8 mouse cellular contexts compared by ENCODE assay signal in genomic region chr19:45007021-45007420, GRCm38 (mm10). TPM values are rescaled to one million over a fixed set of nuclear protein-coding genes. Genes with fewer than 3 reads are reported as not detected.
DNase-seq lines count a peak whose midpoint lies in the region; ATAC-seq and TF ChIP-seq lines count a peak whose summit lies in the region.

No protein-coding gene starts in this region.

- DNase-seq in kidney, adult 9 months = no peak
- no peak for DNase-seq in midbrain, postnatal 0 days (ENCODE audit: low spot score)
- DNase-seq in embryo, embryonic 10 days (ENCODE audit: low spot score) = no peak
- DNase-seq in testis, postnatal 10 days (ENCODE audit: low spot score) = no peak

- peak overlapping the region; percentile 86 for H3K4me2 ChIP-seq in kidney, embryonic 16.5 days (replicated peaks; ENCODE audit: low read depth, low read length)
- H3K4me2 ChIP-seq in hindbrain, embryonic 15.5 days = peak overlapping the region; percentile 95
- peak overlapping the region; percentile 89 for H3K4me2 ChIP-seq in midbrain, postnatal 0 days (ENCODE audit: low read depth, low read length, poor library complexity, severe bottlenecking)

- 38% methylated on average over 17 of the region's 17 CpGs for WGBS in kidney, embryonic 16.5 days
- 43% methylated on average over 17 of the region's 17 CpGs for WGBS in hindbrain, embryonic 15.5 days
- WGBS in midbrain, postnatal 0 days = 47% methylated on average over 17 of the region's 17 CpGs

- no peaks in the 10 kb centered on the region for H3K9me3 ChIP-seq in kidney, embryonic 16.5 days (ENCODE audit: low read length)
- H3K9me3 ChIP-seq in hindbrain, embryonic 15.5 days = no peaks in the 10 kb centered on the region
- H3K9me3 ChIP-seq in midbrain, postnatal 0 days (ENCODE audit: low read length) = no peaks in the 10 kb centered on the region

- no peak for TF ChIP-seq CTCF in midbrain, postnatal 0 days (IDR thresholded peaks at IDR 0.05)

- peaks cover 32% of the 10 kb centered on the region for H3K36me3 ChIP-seq in kidney, embryonic 16.5 days (ENCODE audit: insufficient read depth, low read length)
- peaks cover 26% of the 10 kb centered on the region for H3K36me3 ChIP-seq in hindbrain, embryonic 15.5 days
- H3K36me3 ChIP-seq in midbrain, postnatal 0 days (ENCODE audit: insufficient read depth, low read length) = peaks cover 29% of the 10 kb centered on the region

- H3K4me3 ChIP-seq in kidney, embryonic 16.5 days (ENCODE audit: low read length) = peak overlapping the region; percentile 97
- peak overlapping the region; percentile 99 for H3K4me3 ChIP-seq in brown adipose tissue, adult 24 weeks (ENCODE audit: insufficient read depth, low read depth, low read length)
- H3K4me3 ChIP-seq in hindbrain, embryonic 15.5 days = peak overlapping the region; percentile 100
- H3K4me3 ChIP-seq in midbrain, postnatal 0 days (ENCODE audit: low read depth, low read length) = peak overlapping the region; percentile 68

- peak overlapping the region; percentile 90 for H3K9ac ChIP-seq in kidney, embryonic 16.5 days (replicated peaks; ENCODE audit: low read length)
- peak overlapping the region; percentile 72 for H3K9ac ChIP-seq in hindbrain, embryonic 15.5 days
- peak overlapping the region; percentile 75 for H3K9ac ChIP-seq in midbrain, postnatal 0 days (replicated peaks; ENCODE audit: low read length, poor library complexity, severe bottlenecking)

- no peak for ATAC-seq in kidney, embryonic 16.5 days (ENCODE audit: low FRiP score, low TSS enrichment)
- no peak for ATAC-seq in hindbrain, embryonic 15.5 days (ENCODE audit: low FRiP score, low read depth)
- ATAC-seq in midbrain, postnatal 0 days (ENCODE audit: low FRiP score) = no peak
- no peak for ATAC-seq in megakaryocyte progenitor cell, adult 5-6 weeks (replicated peaks; ENCODE audit: poor library complexity)

- peak overlapping the region; percentile 87 for H3K27ac ChIP-seq in kidney, embryonic 16.5 days (ENCODE audit: low read length)
- H3K27ac ChIP-seq in brown adipose tissue, adult 24 weeks (replicated peaks; ENCODE audit: low read depth, low read length) = peak overlapping the region; percentile 63; the same call in 1 of the 2 replicates
- H3K27ac ChIP-seq in hindbrain, embryonic 15.5 days (replicated peaks) = peak overlapping the region; percentile 81
- H3K27ac ChIP-seq in midbrain, postnatal 0 days (ENCODE audit: low read depth, low read length) = peak overlapping the region; percentile 63

- H3K4me1 ChIP-seq in kidney, embryonic 16.5 days (ENCODE audit: insufficient read depth, low read length) = peaks cover 24% of the 10 kb centered on the region
- H3K4me1 ChIP-seq in brown adipose tissue, adult 24 weeks (ENCODE audit: control insufficient read depth, insufficient read depth, insufficient read length, low read length) = no peaks in the 10 kb centered on the region
- peaks cover 40% of the 10 kb centered on the region for H3K4me1 ChIP-seq in hindbrain, embryonic 15.5 days (replicated peaks)
- peaks cover 11% of the 10 kb centered on the region; the same call in 1 of the 2 replicates for H3K4me1 ChIP-seq in midbrain, postnatal 0 days (ENCODE audit: insufficient read depth, low read length)

- no peaks in the 10 kb centered on the region for H3K27me3 ChIP-seq in kidney, embryonic 16.5 days (ENCODE audit: insufficient read depth, low read length)
- H3K27me3 ChIP-seq in hindbrain, embryonic 15.5 days = no peaks in the 10 kb centered on the region
- H3K27me3 ChIP-seq in midbrain, postnatal 0 days (ENCODE audit: insufficient read depth, low read length) = no peaks in the 10 kb centered on the region

RNA-seq across cellular contexts. Expression of gene Mrpl43, which starts 0.8 kb away (rescaled TPM):
- polyA plus RNA-seq in kidney, embryonic 16.5 days (2015; fragmentation: Nextera tagmentation; extraction: Ambion mirVana) = 69.5 and 72.8 TPM in 2 replicates
- polyA plus RNA-seq in brown adipose tissue, adult 24 weeks (2012; ENCODE audit: insufficient read depth, insufficient read length, missing spikeins) = 53.4 and 58.6 TPM in 2 replicates
- polyA plus RNA-seq in hindbrain, embryonic 15.5 days (2015; fragmentation: Nextera tagmentation; extraction: Ambion mirVana) = 88.6 and 94.7 TPM in 2 replicates
- total RNA-seq in midbrain, postnatal 0 days (2014; rRNA removed) = 55.7 and 87.6 TPM in 2 replicates
- 98.8 and 105 TPM in 2 replicates for polyA plus RNA-seq in midbrain, postnatal 0 days (2015; fragmentation: Nextera tagmentation; extraction: Ambion mirVana)
- 44.3 and 44.8 TPM in 2 replicates for total RNA-seq in megakaryocyte progenitor cell, adult 5-6 weeks (2015)
- 25.2 and 30.3 TPM in 2 replicates for total RNA-seq in megakaryocyte progenitor cell, adult 5-6 weeks (2017)

RNA-seq across cellular contexts. Expression of gene Twnk, which starts 1.6 kb away (rescaled TPM):
- polyA plus RNA-seq in kidney, embryonic 16.5 days (2015; fragmentation: Nextera tagmentation; extraction: Ambion mirVana) = 28.4 and 31.5 TPM in 2 replicates
- 9.1 and 11.1 TPM in 2 replicates for polyA plus RNA-seq in brown adipose tissue, adult 24 weeks (2012; ENCODE audit: insufficient read depth, insufficient read length, missing spikeins)
- polyA plus RNA-seq in hindbrain, embryonic 15.5 days (2015; fragmentation: Nextera tagmentation; extraction: Ambion mirVana) = 14.1 and 14.8 TPM in 2 replicates
- total RNA-seq in midbrain, postnatal 0 days (2014; rRNA removed) = 6.1 and 6.4 TPM in 2 replicates
- polyA plus RNA-seq in midbrain, postnatal 0 days (2015; fragmentation: Nextera tagmentation; extraction: Ambion mirVana) = 6.8 and 7.1 TPM in 2 replicates
- 16.5 and 18.6 TPM in 2 replicates for total RNA-seq in megakaryocyte progenitor cell, adult 5-6 weeks (2015)
- total RNA-seq in megakaryocyte progenitor cell, adult 5-6 weeks (2017) = 18.4 and 22.4 TPM in 2 replicates

RNA-seq across cellular contexts. Expression of gene Lzts2, which starts 7.2 kb away (rescaled TPM):
- 57.5 and 59.2 TPM in 2 replicates for polyA plus RNA-seq in kidney, embryonic 16.5 days (2015; fragmentation: Nextera tagmentation; extraction: Ambion mirVana)
- polyA plus RNA-seq in brown adipose tissue, adult 24 weeks (2012; ENCODE audit: insufficient read depth, insufficient read length, missing spikeins) = 32.4 and 34.7 TPM in 2 replicates
- polyA plus RNA-seq in hindbrain, embryonic 15.5 days (2015; fragmentation: Nextera tagmentation; extraction: Ambion mirVana) = 25.4 and 28.7 TPM in 2 replicates
- 32.8 and 40.4 TPM in 2 replicates for total RNA-seq in midbrain, postnatal 0 days (2014; rRNA removed)
- polyA plus RNA-seq in midbrain, postnatal 0 days (2015; fragmentation: Nextera tagmentation; extraction: Ambion mirVana) = 12.9 TPM in 2 replicates
- 4.8 and 5.1 TPM in 2 replicates for total RNA-seq in megakaryocyte progenitor cell, adult 5-6 weeks (2015)
- 7.7 and 8.6 TPM in 2 replicates for total RNA-seq in megakaryocyte progenitor cell, adult 5-6 weeks (2017)

RNA-seq across cellular contexts. Expression of gene Sema4g, which starts 18.1 kb away (rescaled TPM):
- polyA plus RNA-seq in kidney, embryonic 16.5 days (2015; fragmentation: Nextera tagmentation; extraction: Ambion mirVana) = 6.5 and 7.0 TPM in 2 replicates
- 0.25 and 0.55 TPM in 2 replicates for polyA plus RNA-seq in brown adipose tissue, adult 24 weeks (2012; ENCODE audit: insufficient read depth, insufficient read length, missing spikeins)
- polyA plus RNA-seq in hindbrain, embryonic 15.5 days (2015; fragmentation: Nextera tagmentation; extraction: Ambion mirVana) = 17.3 and 18.9 TPM in 2 replicates
- 63.2 and 74.8 TPM in 2 replicates for total RNA-seq in midbrain, postnatal 0 days (2014; rRNA removed)
- 17.5 and 18.7 TPM in 2 replicates for polyA plus RNA-seq in midbrain, postnatal 0 days (2015; fragmentation: Nextera tagmentation; extraction: Ambion mirVana)
- total RNA-seq in megakaryocyte progenitor cell, adult 5-6 weeks (2015) = 0.15 and 0.30 TPM in 2 replicates
- total RNA-seq in megakaryocyte progenitor cell, adult 5-6 weeks (2017) = 0.03 TPM in 1 of 2 replicates, not detected in the other

RNA-seq across cellular contexts. Expression of gene Pdzd7, which starts 38.5 kb away (rescaled TPM):
- 0.82 and 0.89 TPM in 2 replicates for polyA plus RNA-seq in kidney, embryonic 16.5 days (2015; fragmentation: Nextera tagmentation; extraction: Ambion mirVana)
- not detected in 2 replicates for polyA plus RNA-seq in brown adipose tissue, adult 24 weeks (2012; ENCODE audit: insufficient read depth, insufficient read length, missing spikeins)
- 2.6 and 3.2 TPM in 2 replicates for polyA plus RNA-seq in hindbrain, embryonic 15.5 days (2015; fragmentation: Nextera tagmentation; extraction: Ambion mirVana)
- 5.9 and 7.2 TPM in 2 replicates for total RNA-seq in midbrain, postnatal 0 days (2014; rRNA removed)
- polyA plus RNA-seq in midbrain, postnatal 0 days (2015; fragmentation: Nextera tagmentation; extraction: Ambion mirVana) = 2.9 and 3.4 TPM in 2 replicates
- total RNA-seq in megakaryocyte progenitor cell, adult 5-6 weeks (2015) = 0.05 TPM in 1 of 2 replicates, not detected in the other
- not detected in 2 replicates for total RNA-seq in megakaryocyte progenitor cell, adult 5-6 weeks (2017)
